In genomic region chr12:78861496-78862253, GRCm38 (mm10) we compare ENCODE assay signal across 8 mouse cellular contexts. TPM values are rescaled to one million over a fixed set of nuclear protein-coding genes. Genes with fewer than 3 reads are reported as not detected.
A peak's percentile ranks its signal among the peaks of the same experiment; 100 is the strongest.
DNase-seq lines count a peak whose midpoint lies in the region; ATAC-seq lines count a peak whose summit lies in the region.

TSS of gene Atp6v1d (minus strand) at chr12:78861638.
TSS of gene Eif2s1 (plus strand) at chr12:78861819.

- H3K9me3 ChIP-seq in heart, embryonic 14.5 days (ENCODE audit: control insufficient read depth, low read length) = no peaks in the 10 kb centered on the region
- H3K9me3 ChIP-seq in liver, embryonic 13.5 days (replicated peaks) = no peaks in the 10 kb centered on the region
- no peaks in the 10 kb centered on the region for H3K9me3 ChIP-seq in stomach, embryonic 16.5 days (replicated peaks; ENCODE audit: control insufficient read depth, low read length)

- peak within 1 kb of the TSS; percentile 83 to 97 for H3K4me3 ChIP-seq in heart, embryonic 14.5 days (ENCODE audit: control insufficient read depth in 1 of 2, insufficient read depth in 1 of 2, low read depth in 1 of 2, low read length in 2 of 2)
- peak within 1 kb of the TSS; percentile 86 for H3K4me3 ChIP-seq in liver, embryonic 13.5 days (replicated peaks)
- peak within 1 kb of the TSS; percentile 90 for H3K4me3 ChIP-seq in stomach, embryonic 16.5 days (replicated peaks; ENCODE audit: low read length)

- peaks cover 2 to 20% of the 10 kb centered on the region in 2 experiments; a peak in 3 of 4 replicates for H3K4me1 ChIP-seq in heart, embryonic 14.5 days (ENCODE audit: control insufficient read depth in 2 of 2, insufficient read depth in 2 of 2, low read length in 2 of 2)
- H3K4me1 ChIP-seq in liver, embryonic 13.5 days (replicated peaks) = peaks cover 53% of the 10 kb centered on the region
- H3K4me1 ChIP-seq in stomach, embryonic 16.5 days (ENCODE audit: control insufficient read depth, insufficient read depth, low read length) = peaks cover 20% of the 10 kb centered on the region

- peak; percentile 95 for DNase-seq in c-Kit-negative CD71-positive TER-119-positive erythroid progenitor cells, embryonic 14.5 days (ENCODE audit: low read depth, low spot score)
- DNase-seq in fibroblast of lung, adult 2 months (ENCODE audit: low read depth) = peak; percentile 99
- peak; percentile 99 for DNase-seq in kidney, postnatal 14 days
- peak; percentile 98 for DNase-seq in liver, embryonic 13.5 days
- peak; percentile 100 for DNase-seq in neural tube, embryonic 10.5 days (ENCODE audit: extremely low spot score, low spot score)

- no peaks in the 10 kb centered on the region for H3K27me3 ChIP-seq in heart, embryonic 14.5 days (ENCODE audit: control insufficient read depth, insufficient read depth, low read length)
- H3K27me3 ChIP-seq in liver, embryonic 13.5 days = no peaks in the 10 kb centered on the region
- H3K27me3 ChIP-seq in stomach, embryonic 16.5 days (ENCODE audit: control insufficient read depth, insufficient read depth, low read length) = no peaks in the 10 kb centered on the region

- H3K4me2 ChIP-seq in heart, embryonic 14.5 days (ENCODE audit: low read length) = peak within 1 kb of the TSS; percentile 90
- peak within 1 kb of the TSS; percentile 85 for H3K4me2 ChIP-seq in liver, embryonic 13.5 days
- peak within 1 kb of the TSS; percentile 80 for H3K4me2 ChIP-seq in stomach, embryonic 16.5 days (ENCODE audit: low read depth, low read length)

- under 1% methylated on average over 54 of the region's 55 CpGs for WGBS in heart, embryonic 14.5 days
- WGBS in liver, embryonic 13.5 days (ENCODE audit: insufficient replicate concordance) = under 1% methylated on average over 55 of the region's 55 CpGs
- WGBS in stomach, embryonic 16.5 days = under 1% methylated on average over 54 of the region's 55 CpGs

- ATAC-seq in CD4-positive, CD25-positive, alpha-beta regulatory T cell, adult 4 months = peak; percentile 90
- ATAC-seq in heart, embryonic 14.5 days (ENCODE audit: insufficient number of reproducible peaks, insufficient read depth, low FRiP score, low read depth) = peak; percentile 100
- peak; percentile 99 for ATAC-seq in liver, embryonic 13.5 days (ENCODE audit: low read depth)
- ATAC-seq in stomach, embryonic 16.5 days (ENCODE audit: insufficient read depth, low FRiP score) = peak; percentile 100

- H3K9ac ChIP-seq in heart, embryonic 14.5 days (ENCODE audit: low read length) = peak within 1 kb of the TSS; percentile 93
- H3K9ac ChIP-seq in liver, embryonic 13.5 days = peak within 1 kb of the TSS; percentile 90
- peak within 1 kb of the TSS; percentile 94 for H3K9ac ChIP-seq in stomach, embryonic 16.5 days (ENCODE audit: low read length)

- H3K27ac ChIP-seq in heart, embryonic 14.5 days (replicated peaks in 1 of 2; ENCODE audit: control insufficient read depth in 1 of 2, insufficient read depth in 1 of 2, low read depth in 2 of 2, low read length in 2 of 2) = peak within 1 kb of the TSS; percentile 85 to 96
- H3K27ac ChIP-seq in liver, embryonic 13.5 days = peak within 1 kb of the TSS; percentile 91
- peak within 1 kb of the TSS; percentile 92 for H3K27ac ChIP-seq in stomach, embryonic 16.5 days (ENCODE audit: low read length)

- H3K36me3 ChIP-seq in heart, embryonic 14.5 days (ENCODE audit: control insufficient read depth, insufficient read depth, low read length) = peaks cover 8% of the 10 kb centered on the region
- H3K36me3 ChIP-seq in liver, embryonic 13.5 days = peaks cover 11% of the 10 kb centered on the region
- H3K36me3 ChIP-seq in stomach, embryonic 16.5 days (ENCODE audit: control insufficient read depth, insufficient read depth, low read length) = no peaks in the 10 kb centered on the region

RNA-seq across cellular contexts. Expression of gene Atp6v1d, which starts in this region (rescaled TPM):
- polyA plus RNA-seq in CD4-positive, CD25-positive, alpha-beta regulatory T cell, adult 4 months (2017; shearing (Covaris generic)) = 100 to 1,000 TPM; 240 to 257 TPM
- polyA plus RNA-seq in heart, embryonic 14.5 days (2014; fragmentation: Nextera tagmentation; extraction: Ambion mirVana) = 73.9 and 82.8 TPM in 2 replicates
- polyA plus RNA-seq in liver, embryonic 13.5 days (2015; fragmentation: Nextera tagmentation; extraction: Ambion mirVana) = 28.0 and 38.8 TPM in 2 replicates
- polyA plus RNA-seq in stomach, embryonic 16.5 days (2015; fragmentation: Nextera tagmentation; extraction: Ambion mirVana) = 70.4 and 72.0 TPM in 2 replicates

RNA-seq across cellular contexts. Expression of gene Eif2s1, which starts in this region (rescaled TPM):
- polyA plus RNA-seq in CD4-positive, CD25-positive, alpha-beta regulatory T cell, adult 4 months (2017; shearing (Covaris generic)) = 100 to 1,000 TPM; 189 to 200 TPM
- polyA plus RNA-seq in heart, embryonic 14.5 days (2014; fragmentation: Nextera tagmentation; extraction: Ambion mirVana) = 131 and 139 TPM in 2 replicates
- 238 and 279 TPM in 2 replicates for polyA plus RNA-seq in liver, embryonic 13.5 days (2015; fragmentation: Nextera tagmentation; extraction: Ambion mirVana)
- polyA plus RNA-seq in stomach, embryonic 16.5 days (2015; fragmentation: Nextera tagmentation; extraction: Ambion mirVana) = 199 and 200 TPM in 2 replicates

Comparison
In these comparisons a context has a peak if more than half of its experiments do, and no peak if none do; other contexts are left out.
1. Peak in every context shown above with its lines: DNase-seq, ATAC-seq, H3K4me3 ChIP-seq and H3K27ac ChIP-seq.